Comparison of ENCODE assay signal across 16 mouse cellular contexts in genomic region chr6:52379146-52379545, GRCm38 (mm10).
"Had no signal": no experiment of that assay in that cellular context is flagged by ENCODE, and none has a peak within 500 bp of the region (broad histone marks: within the 10 kb centered on the region; RNA-seq: fewer than 3 reads in every experiment).

No protein-coding gene starts in this region.

- H3K9ac ChIP-seq: hindbrain, embryonic 15.5 days; kidney, embryonic 15.5 days; limb, embryonic 13.5 days; liver, embryonic 14.5 days; neural tube, embryonic 15.5 days had no signal

- H3K4me1 ChIP-seq: hindbrain, embryonic 15.5 days; limb, embryonic 13.5 days; midbrain, embryonic 10.5 days; neural tube, embryonic 15.5 days had no signal

- H3K4me2 ChIP-seq: hindbrain, embryonic 15.5 days; kidney, embryonic 15.5 days; limb, embryonic 13.5 days; neural tube, embryonic 15.5 days had no signal

- H3K36me3 ChIP-seq: hindbrain, embryonic 15.5 days; kidney, embryonic 15.5 days; limb, embryonic 13.5 days; midbrain, embryonic 10.5 days; neural tube, embryonic 15.5 days had no signal

- DNase-seq: kidney, adult 11 months; left cerebral cortex, postnatal 4 days; lung, adult 2 months; lung, postnatal 4 days; midbrain, embryonic 14.5 days; right cerebral cortex, adult 18-20 months; right cerebral cortex, postnatal 25 days; thymus, adult 18-20 months; thymus, postnatal 14 days had no signal

- H3K27ac ChIP-seq: hindbrain, embryonic 15.5 days; kidney, embryonic 15.5 days; limb, embryonic 13.5 days; liver, embryonic 14.5 days; midbrain, embryonic 10.5 days; neural tube, embryonic 15.5 days had no signal

- H3K4me3 ChIP-seq: hindbrain, embryonic 15.5 days; kidney, embryonic 15.5 days; limb, embryonic 13.5 days; midbrain, embryonic 10.5 days; myocyte; neural tube, embryonic 15.5 days had no signal

- H3K9me3 ChIP-seq: hindbrain, embryonic 15.5 days; kidney, embryonic 15.5 days; neural tube, embryonic 15.5 days had no signal

- H3K27me3 ChIP-seq: hindbrain, embryonic 15.5 days; kidney, embryonic 15.5 days; neural tube, embryonic 15.5 days had no signal
